Mouse (Mus musculus) adrenal gland, postnatal 10 days (tissue): ENCODE measurements at regions not wholly inside any gene's neighbourhood (a gene's known extent, or its start where the extent isn't known, plus 50 kb on each side); places are given as distances from the start of the nearest gene placed in this dataset.
A peak's percentile ranks its signal among the peaks of the same experiment; 100 is the strongest.

Experiments used
- DNase-seq: peaks from one replicate; pipeline ENCODE4 v3.0.0; 2021; ENCODE audit warnings: mixed read lengths

- DNase-seq = no peak
These were observed 164.0 kb upstream of the Slc24a3 start for GRCm38 (mm10) chr2:145003509-145003908.

GRCm38 (mm10) chr2:145010674-145011073 lies 156.9 kb upstream of the Slc24a3 start:
- no peak for DNase-seq

GRCm38 (mm10) chr2:145011221-145011620 lies 156.3 kb upstream of the Slc24a3 start:
- peak; percentile 19 for DNase-seq

- DNase-seq = no peak
These were observed 151.6 kb upstream of the Slc24a3 start for GRCm38 (mm10) chr2:145015951-145016350.

GRCm38 (mm10) chr2:145016939-145017338 lies 150.6 kb upstream of the Slc24a3 start:
- no peak for DNase-seq

DNA sequence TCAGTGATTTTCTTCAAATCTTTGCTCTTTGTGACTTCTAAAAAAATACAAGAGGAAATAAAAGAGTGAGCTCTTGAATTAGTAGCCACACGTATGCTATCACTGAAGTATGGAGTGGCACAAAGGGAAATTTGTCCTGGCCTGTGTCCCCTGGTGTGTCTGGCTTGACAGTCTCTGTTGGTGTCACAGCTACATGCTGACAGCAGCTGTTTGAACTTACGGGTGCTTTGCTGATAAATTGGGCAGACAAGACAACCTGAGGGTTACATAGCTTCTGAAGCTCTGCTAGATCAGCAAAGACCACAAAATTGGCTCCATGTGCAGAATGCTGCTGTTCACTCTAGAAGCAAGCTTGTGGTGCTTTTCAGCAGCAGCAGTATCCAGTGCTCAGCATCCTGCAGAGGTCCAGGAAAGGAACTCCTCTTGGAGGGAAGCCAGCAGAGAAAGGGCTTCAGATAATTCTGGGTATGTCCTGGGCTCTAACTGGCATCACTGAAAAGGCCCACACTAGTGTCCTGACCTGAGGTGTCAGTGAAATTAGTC lies 149.9 kb upstream of the Slc24a3 start:
- no peak for DNase-seq

DNA sequence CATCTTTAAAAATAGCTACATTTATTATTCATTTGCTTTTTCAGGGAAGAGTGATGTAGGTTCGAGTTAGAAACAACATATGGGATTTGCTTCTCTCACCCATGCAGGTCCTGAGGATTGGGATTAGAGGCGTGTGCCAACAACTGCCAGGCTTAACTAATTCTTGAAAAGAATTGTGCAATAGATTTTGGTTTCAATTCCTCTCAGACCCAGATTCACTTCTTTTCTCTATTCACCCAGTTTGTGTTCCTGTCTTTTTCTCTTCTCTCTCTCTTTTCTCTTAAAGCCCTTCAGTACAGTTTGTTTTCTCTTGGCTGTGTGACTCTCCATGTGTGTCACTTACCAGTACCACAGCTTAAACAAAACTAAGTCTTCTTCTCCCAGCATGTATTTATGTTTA lies 119.8 kb upstream of the Slc24a3 start:
- DNase-seq = no peak

GRCm38 (mm10) chr2:145049655-145050376 lies 117.7 kb upstream of the Slc24a3 start:
- DNase-seq = no peak

- no peak for DNase-seq
These were observed 115.1 kb upstream of the Slc24a3 start for GRCm38 (mm10) chr2:145052405-145052804.

GRCm38 (mm10) chr2:145056219-145056618 lies 111.3 kb upstream of the Slc24a3 start:
- no peak for DNase-seq

DNA sequence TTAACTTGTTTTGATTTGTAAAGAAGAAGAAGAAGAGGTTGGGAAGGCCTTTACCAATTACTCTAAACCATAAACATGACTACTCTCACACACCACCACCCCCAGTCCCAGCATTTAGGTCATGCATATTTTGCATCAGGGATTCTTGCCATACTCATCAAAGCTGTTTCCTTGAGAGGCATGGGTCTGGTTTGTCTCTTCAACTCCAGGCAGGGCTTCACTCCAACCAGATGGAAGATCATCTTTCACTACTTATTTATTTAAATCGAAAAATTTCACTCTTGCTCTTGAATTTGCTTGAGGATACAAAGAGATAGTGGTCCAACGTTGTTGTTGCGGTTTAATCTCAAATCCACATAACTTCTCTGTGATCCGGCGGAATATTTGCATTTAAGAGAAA lies 110.8 kb upstream of the Slc24a3 start:
- no peak for DNase-seq

DNA sequence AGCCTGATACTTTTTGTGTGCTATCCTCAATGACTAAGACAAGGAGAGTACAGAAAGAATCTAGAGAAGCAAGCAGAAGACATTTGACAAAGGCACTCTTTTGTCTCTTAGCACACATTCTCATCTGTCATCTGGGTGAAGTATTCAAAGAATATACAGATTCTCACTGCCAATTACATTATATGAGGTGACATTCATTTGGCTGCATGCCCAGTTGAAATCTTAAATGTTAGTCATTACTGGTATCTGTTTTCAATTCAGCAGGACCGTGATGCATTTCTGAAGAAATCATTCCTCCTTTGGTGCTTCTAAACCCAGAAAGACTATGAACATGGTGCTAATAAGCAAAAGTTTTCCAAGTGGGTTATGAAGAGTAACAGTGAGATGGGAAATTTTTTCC lies 97.6 kb upstream of the Slc24a3 start:
- no peak for DNase-seq

DNA sequence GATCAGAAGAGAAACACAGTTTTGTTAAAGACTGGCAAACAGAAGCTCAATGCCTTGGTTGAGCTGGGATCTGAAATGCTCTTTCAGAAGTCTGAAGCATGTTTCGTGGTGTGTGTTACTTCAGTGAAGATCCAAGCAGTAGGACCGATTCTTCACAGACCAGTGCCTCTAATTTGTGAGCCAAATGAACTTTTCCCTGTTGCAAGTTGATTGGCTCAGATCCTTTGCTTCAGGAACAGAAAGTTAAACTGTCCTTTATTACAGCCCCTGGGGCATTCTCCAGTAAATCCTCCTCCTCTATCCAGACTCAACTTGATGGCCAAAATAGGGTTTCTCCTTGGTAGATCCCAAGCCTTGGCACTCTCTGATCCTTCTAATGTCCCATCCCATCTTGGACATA lies 85.6 kb upstream of the Slc24a3 start:
- no peak for DNase-seq

- DNase-seq = peak; percentile 16
These were observed 82.9 kb upstream of the Slc24a3 start for GRCm38 (mm10) chr2:145084621-145085020.

DNA sequence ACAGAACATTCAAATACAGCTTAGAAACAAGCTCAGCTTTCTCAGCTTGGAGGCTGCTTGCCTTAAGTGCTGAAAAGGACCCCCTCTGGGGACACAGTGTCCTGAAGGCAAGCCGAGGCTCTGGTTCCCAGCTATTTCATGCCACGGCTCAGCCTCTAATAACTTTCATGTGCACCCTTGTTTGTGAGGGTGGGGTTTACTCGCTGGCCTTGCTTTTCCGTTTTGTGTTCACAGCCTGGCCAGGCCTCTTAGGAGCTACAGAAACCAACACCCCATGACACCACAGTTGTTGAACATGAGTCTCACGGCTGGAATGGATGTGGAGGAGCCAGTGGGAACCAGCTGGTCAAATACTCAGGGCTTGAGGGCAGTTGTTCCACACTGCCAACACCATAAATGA lies 81.4 kb upstream of the Slc24a3 start:
- no peak for DNase-seq

GRCm38 (mm10) chr2:145103295-145103694 lies 64.3 kb upstream of the Slc24a3 start:
- no peak for DNase-seq

DNA sequence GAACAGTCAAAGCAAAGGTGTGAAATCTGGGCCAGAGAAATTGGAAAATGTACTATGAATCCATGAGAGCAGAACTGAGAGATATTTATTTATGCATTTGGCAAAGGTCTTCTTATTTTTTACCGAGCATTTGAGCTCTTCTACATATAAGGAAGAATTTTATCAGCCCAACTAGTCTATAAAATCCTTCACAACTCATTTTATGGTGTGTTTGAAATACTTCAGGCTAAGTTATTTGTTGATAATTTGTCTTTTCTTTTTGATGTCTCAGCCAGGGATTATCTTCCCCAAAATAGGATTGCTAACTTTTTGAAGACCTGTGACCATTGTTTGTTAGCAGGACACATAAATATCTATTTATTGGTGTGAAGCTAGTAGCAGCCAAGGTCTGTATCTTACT lies 55.9 kb upstream of the Slc24a3 start:
- DNase-seq = no peak

DNA sequence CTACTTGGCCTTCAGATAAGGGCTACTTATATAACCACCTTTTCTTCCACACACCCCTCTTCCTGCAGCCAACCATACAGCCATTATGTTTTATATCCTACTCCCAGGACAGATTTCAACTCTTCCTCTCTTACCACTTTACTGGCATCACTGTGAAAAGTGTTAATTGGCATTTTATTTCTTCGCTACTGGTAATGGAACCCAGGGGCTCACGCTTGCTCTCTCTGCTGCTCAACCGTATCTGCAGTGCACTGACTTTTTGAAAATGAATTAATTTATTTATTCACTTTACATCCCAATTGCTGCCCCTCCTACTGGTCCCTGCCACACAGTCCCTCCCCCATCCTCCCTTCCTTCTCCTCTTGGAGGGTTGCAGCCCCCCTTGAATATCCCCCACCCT lies 52.5 kb upstream of the Slc24a3 start:
- DNase-seq = no peak
